Mouse (Mus musculus): ENCODE measurements around the gene Tmem270.

- TF ChIP-seq CTCF (conservative IDR thresholded peaks at IDR 0.05 in 1 of 2, IDR thresholded peaks at IDR 0.05 in 1 of 2; ENCODE audit: low read depth in 2 of 2, low read length in 2 of 2) (no peak), POLR2A (IDR thresholded peaks at IDR 0.05; ENCODE audit: low read depth, low read length) (no peak), ELF1 (IDR thresholded peaks at IDR 0.05; ENCODE audit: low read depth, low read length) (no peak), E2F4 (IDR thresholded peaks at IDR 0.05; ENCODE audit: insufficient replicate concordance, low read depth, low read length) (no peak), SMC3 (IDR thresholded peaks at IDR 0.05; ENCODE audit: low read depth, low read length) (no peak), ZNF384 (IDR thresholded peaks at IDR 0.05; ENCODE audit: low read depth, low read length) (no peak), CHD1 (IDR thresholded peaks at IDR 0.05; ENCODE audit: low read depth, low read length) (no peak), NRF1 (IDR thresholded peaks at IDR 0.05; ENCODE audit: low read depth, low read length) (no peak)
Observed at GRCm38 (mm10) chr5:134936626-134937185, 30.2 kb upstream of the Tmem270 start.

Data from CH12.LX (cell line).